Mouse (Mus musculus): Measurements from ENCODE around the gene Col15a1. TPM values are rescaled to one million over a fixed set of nuclear protein-coding genes. Genes with fewer than 3 reads are reported as not detected.

The Col15a1 gene
- polyA plus RNA-seq, 1 experiment: 1.6 TPM

DNA sequence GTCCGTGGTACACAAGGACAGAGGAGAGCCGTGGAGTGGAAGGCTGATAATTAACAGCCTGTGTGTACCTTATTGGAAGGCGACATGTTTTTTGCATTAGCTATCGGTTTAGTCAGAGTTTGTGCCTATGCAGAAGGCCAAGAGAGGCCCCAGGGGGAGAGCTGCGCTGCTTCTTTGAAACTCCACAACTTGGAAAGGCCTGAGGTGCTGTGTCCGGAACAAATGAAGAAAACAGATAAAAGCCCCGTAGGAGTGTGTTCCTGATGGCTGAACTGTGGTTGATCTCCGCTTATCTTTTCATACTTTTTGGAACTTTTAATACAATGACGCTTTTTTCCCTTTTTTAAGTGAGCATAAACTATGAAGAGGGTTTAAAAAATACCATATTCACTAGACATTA is 76.9 kb downstream of the Col15a1 start:
- Histone ChIP-seq H3K27ac (ENCODE audit: insufficient read depth, low read length) (no peak overlapping the region), H3K36me3 (ENCODE audit: control insufficient read depth, insufficient read depth, low read length, poor library complexity, severe bottlenecking) (no peaks in the 10 kb centered on the region), H3K9ac (ENCODE audit: low read depth, poor library complexity, severe bottlenecking) (no peak overlapping the region), H3K27me3 (ENCODE audit: control insufficient read depth, insufficient read depth, low read length, poor library complexity, severe bottlenecking) (no peaks in the 10 kb centered on the region), H3K4me3 (ENCODE audit: low read depth, low read length) (no peak overlapping the region), H3K9me3 (replicated peaks; ENCODE audit: control insufficient read depth, insufficient read depth, low read length, poor library complexity, severe bottlenecking) (no peaks in the 10 kb centered on the region), H3K4me1 (ENCODE audit: control insufficient read depth, insufficient read depth, low read length) (no peaks in the 10 kb centered on the region)
- TF ChIP-seq EP300 (IDR thresholded peaks at IDR 0.05; ENCODE audit: insufficient read depth, low read depth, low read length): no peak
- no peak for TF ChIP-seq CTCF (IDR thresholded peaks at IDR 0.05; ENCODE audit: low read depth, low read length)
- TF ChIP-seq POLR2A (IDR thresholded peaks at IDR 0.05; ENCODE audit: insufficient read depth, low read length): no peak

DNA sequence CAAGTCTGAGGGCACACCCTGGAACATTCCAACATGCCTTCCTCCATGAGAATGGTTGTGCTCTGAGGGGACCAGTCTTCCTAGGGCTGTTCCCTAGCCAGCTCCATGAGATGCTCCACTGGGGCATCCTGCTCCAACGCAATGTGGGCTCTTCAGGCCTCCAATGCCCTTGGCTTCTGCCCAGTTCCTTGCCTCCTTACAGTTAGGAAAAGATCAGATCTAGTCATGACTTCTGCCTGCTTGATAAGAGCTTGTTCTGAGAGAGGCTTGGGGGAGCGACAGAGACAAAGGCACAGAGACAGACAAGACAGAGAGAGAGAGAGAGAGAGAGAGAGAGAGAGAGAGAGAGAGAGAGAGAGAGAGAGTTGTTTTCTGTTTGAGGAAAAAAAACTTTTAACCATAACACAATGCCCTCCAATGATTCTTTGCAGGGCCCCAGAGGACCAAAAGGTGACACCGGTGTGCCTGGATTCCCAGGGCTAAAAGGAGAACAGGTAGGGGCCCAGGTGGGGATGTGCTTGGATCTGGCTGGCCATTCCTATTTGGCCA is 78.7 kb downstream of the Col15a1 start:
- H3K27ac ChIP-seq (ENCODE audit: insufficient read depth, low read length): no peak overlapping the region
- no peaks in the 10 kb centered on the region for H3K9me3 ChIP-seq (replicated peaks; ENCODE audit: control insufficient read depth, insufficient read depth, low read length, poor library complexity, severe bottlenecking)
- H3K27me3 ChIP-seq (ENCODE audit: control insufficient read depth, insufficient read depth, low read length, poor library complexity, severe bottlenecking): no peaks in the 10 kb centered on the region
- no peak overlapping the region for H3K9ac ChIP-seq (ENCODE audit: low read depth, poor library complexity, severe bottlenecking)
- no peak for TF ChIP-seq CTCF (IDR thresholded peaks at IDR 0.05; ENCODE audit: low read depth, low read length)
- no peak for TF ChIP-seq EP300 (IDR thresholded peaks at IDR 0.05; ENCODE audit: insufficient read depth, low read depth, low read length)
- no peak for TF ChIP-seq POLR2A (IDR thresholded peaks at IDR 0.05; ENCODE audit: insufficient read depth, low read length)
- no peak overlapping the region for H3K4me3 ChIP-seq (ENCODE audit: low read depth, low read length)
- no peaks in the 10 kb centered on the region for H3K4me1 ChIP-seq (ENCODE audit: control insufficient read depth, insufficient read depth, low read length)
- H3K36me3 ChIP-seq (ENCODE audit: control insufficient read depth, insufficient read depth, low read length, poor library complexity, severe bottlenecking): no peaks in the 10 kb centered on the region

DNA sequence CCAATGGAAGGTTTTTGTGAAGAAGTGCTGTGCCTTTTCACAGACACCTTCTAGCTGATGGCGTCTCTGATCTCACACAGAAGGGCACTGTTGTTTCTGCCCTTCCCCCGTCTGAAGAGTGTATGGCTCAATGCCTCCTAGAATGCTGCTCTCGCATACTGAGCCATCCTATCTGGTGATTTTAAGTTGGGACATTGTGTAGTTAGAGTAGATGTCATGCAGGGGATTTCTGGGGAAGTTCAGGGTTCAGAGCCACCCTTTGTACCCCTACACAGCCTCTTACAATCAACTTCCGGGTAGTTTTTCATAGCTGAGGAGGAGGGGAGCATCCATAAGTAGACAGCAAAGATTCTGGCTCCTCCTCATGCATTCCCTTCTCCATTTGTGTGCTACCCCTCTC is 79.5 kb downstream of the Col15a1 start:
- Histone ChIP-seq H3K9ac (ENCODE audit: low read depth, poor library complexity, severe bottlenecking) (no peak overlapping the region), H3K4me3 (ENCODE audit: low read depth, low read length) (no peak overlapping the region), H3K27ac (ENCODE audit: insufficient read depth, low read length) (no peak overlapping the region), H3K27me3 (ENCODE audit: control insufficient read depth, insufficient read depth, low read length, poor library complexity, severe bottlenecking) (no peaks in the 10 kb centered on the region), H3K9me3 (replicated peaks; ENCODE audit: control insufficient read depth, insufficient read depth, low read length, poor library complexity, severe bottlenecking) (no peaks in the 10 kb centered on the region), H3K36me3 (ENCODE audit: control insufficient read depth, insufficient read depth, low read length, poor library complexity, severe bottlenecking) (no peaks in the 10 kb centered on the region), H3K4me1 (ENCODE audit: control insufficient read depth, insufficient read depth, low read length) (no peaks in the 10 kb centered on the region)
- TF ChIP-seq POLR2A (IDR thresholded peaks at IDR 0.05; ENCODE audit: insufficient read depth, low read length): no peak
- no peak for TF ChIP-seq CTCF (IDR thresholded peaks at IDR 0.05; ENCODE audit: low read depth, low read length)
- no peak for TF ChIP-seq EP300 (IDR thresholded peaks at IDR 0.05; ENCODE audit: insufficient read depth, low read depth, low read length)

DNA sequence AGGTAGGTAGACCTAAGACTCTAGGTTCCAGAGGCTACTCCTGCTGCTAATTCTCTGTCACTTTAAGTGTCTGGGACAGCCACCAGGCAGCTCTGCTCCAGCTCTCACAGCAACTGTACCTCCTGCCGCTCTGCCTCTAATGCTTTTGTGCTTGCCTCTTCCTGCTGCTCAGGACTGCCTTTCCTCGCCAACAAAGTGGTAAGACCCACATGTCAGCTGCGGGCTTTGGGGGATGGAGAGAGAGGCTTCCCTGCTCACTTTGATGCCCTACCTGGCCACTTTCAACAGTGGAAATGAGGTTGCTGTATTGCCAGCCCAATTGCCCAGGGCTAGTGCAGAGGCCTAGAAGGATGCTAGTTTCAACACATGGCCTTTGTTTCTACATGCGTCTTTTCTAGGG is 80.3 kb downstream of the Col15a1 start:
- no peaks in the 10 kb centered on the region for H3K36me3 ChIP-seq (ENCODE audit: control insufficient read depth, insufficient read depth, low read length, poor library complexity, severe bottlenecking)
- no peaks in the 10 kb centered on the region for H3K9me3 ChIP-seq (replicated peaks; ENCODE audit: control insufficient read depth, insufficient read depth, low read length, poor library complexity, severe bottlenecking)
- no peaks in the 10 kb centered on the region for H3K27me3 ChIP-seq (ENCODE audit: control insufficient read depth, insufficient read depth, low read length, poor library complexity, severe bottlenecking)
- H3K4me3 ChIP-seq (ENCODE audit: low read depth, low read length): no peak overlapping the region
- no peak overlapping the region for H3K9ac ChIP-seq (ENCODE audit: low read depth, poor library complexity, severe bottlenecking)
- H3K4me1 ChIP-seq (ENCODE audit: control insufficient read depth, insufficient read depth, low read length): no peaks in the 10 kb centered on the region
- H3K27ac ChIP-seq (ENCODE audit: insufficient read depth, low read length): no peak overlapping the region
- TF ChIP-seq POLR2A (IDR thresholded peaks at IDR 0.05; ENCODE audit: insufficient read depth, low read length) (no peak), EP300 (IDR thresholded peaks at IDR 0.05; ENCODE audit: insufficient read depth, low read depth, low read length) (no peak), CTCF (IDR thresholded peaks at IDR 0.05; ENCODE audit: low read depth, low read length) (no peak)

DNA sequence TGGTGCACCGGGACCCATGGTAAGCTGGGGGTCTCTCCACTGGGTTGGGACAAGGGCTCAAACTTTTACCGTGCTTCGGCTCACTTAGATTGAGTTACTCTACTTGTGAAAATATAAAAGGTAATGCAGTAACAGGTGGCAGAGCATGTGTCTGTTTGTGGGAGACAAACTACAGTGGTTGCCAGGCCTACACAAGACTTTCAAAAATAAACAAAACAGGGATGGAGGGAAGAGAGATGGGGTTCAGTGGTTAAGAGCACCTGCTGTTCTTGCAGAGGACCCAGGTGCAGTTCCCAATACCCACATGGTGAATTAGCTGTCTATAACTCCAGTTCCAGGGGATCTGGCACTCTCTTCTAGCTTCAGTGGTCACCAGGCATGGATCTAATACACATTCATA is 81.6 kb downstream of the Col15a1 start:
- Histone ChIP-seq H3K36me3 (ENCODE audit: control insufficient read depth, insufficient read depth, low read length, poor library complexity, severe bottlenecking) (no peaks in the 10 kb centered on the region), H3K4me3 (ENCODE audit: low read depth, low read length) (no peak overlapping the region), H3K27me3 (ENCODE audit: control insufficient read depth, insufficient read depth, low read length, poor library complexity, severe bottlenecking) (no peaks in the 10 kb centered on the region), H3K9ac (ENCODE audit: low read depth, poor library complexity, severe bottlenecking) (no peak overlapping the region), H3K27ac (ENCODE audit: insufficient read depth, low read length) (no peak overlapping the region), H3K9me3 (replicated peaks; ENCODE audit: control insufficient read depth, insufficient read depth, low read length, poor library complexity, severe bottlenecking) (no peaks in the 10 kb centered on the region), H3K4me1 (ENCODE audit: control insufficient read depth, insufficient read depth, low read length) (no peaks in the 10 kb centered on the region)
- TF ChIP-seq EP300 (IDR thresholded peaks at IDR 0.05; ENCODE audit: insufficient read depth, low read depth, low read length): no peak
- no peak for TF ChIP-seq POLR2A (IDR thresholded peaks at IDR 0.05; ENCODE audit: insufficient read depth, low read length)
- TF ChIP-seq CTCF (IDR thresholded peaks at IDR 0.05; ENCODE audit: low read depth, low read length): no peak

DNA sequence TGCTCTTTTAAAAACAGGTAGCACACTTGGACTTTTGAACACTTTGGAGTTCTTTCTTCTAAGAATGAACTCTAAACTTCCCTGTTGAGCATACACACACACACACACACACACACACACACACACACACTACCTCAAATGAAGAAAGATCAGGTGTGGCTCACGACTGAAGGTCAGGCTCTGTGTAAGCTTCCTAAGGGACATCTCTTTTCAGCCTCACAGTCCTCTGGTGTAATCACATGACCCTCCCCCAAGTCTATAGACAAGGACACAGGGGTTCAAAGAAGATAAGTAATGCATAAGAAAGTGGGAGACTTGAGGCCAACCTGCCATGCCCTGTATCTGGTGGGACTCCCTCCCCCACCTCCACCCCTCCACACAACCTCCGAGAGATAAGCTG is 82.5 kb downstream of the Col15a1 start:
- no peak overlapping the region for H3K4me3 ChIP-seq (ENCODE audit: low read depth, low read length)
- H3K4me1 ChIP-seq (ENCODE audit: control insufficient read depth, insufficient read depth, low read length): no peaks in the 10 kb centered on the region
- H3K9me3 ChIP-seq (replicated peaks; ENCODE audit: control insufficient read depth, insufficient read depth, low read length, poor library complexity, severe bottlenecking): no peaks in the 10 kb centered on the region
- H3K27ac ChIP-seq (ENCODE audit: insufficient read depth, low read length): no peak overlapping the region
- H3K27me3 ChIP-seq (ENCODE audit: control insufficient read depth, insufficient read depth, low read length, poor library complexity, severe bottlenecking): no peaks in the 10 kb centered on the region
- no peak for TF ChIP-seq EP300 (IDR thresholded peaks at IDR 0.05; ENCODE audit: insufficient read depth, low read depth, low read length)
- TF ChIP-seq POLR2A (IDR thresholded peaks at IDR 0.05; ENCODE audit: insufficient read depth, low read length): no peak
- TF ChIP-seq CTCF (IDR thresholded peaks at IDR 0.05; ENCODE audit: low read depth, low read length): no peak
- no peak overlapping the region for H3K9ac ChIP-seq (ENCODE audit: low read depth, poor library complexity, severe bottlenecking)
- no peaks in the 10 kb centered on the region for H3K36me3 ChIP-seq (ENCODE audit: control insufficient read depth, insufficient read depth, low read length, poor library complexity, severe bottlenecking)
